Mouse (Mus musculus): ENCODE results near the gene Mesd. TPM values are rescaled to one million over a fixed set of nuclear protein-coding genes. Genes with fewer than 3 reads are reported as not detected.
"Not testable (repeated sequence)": the region's sequence is repeated elsewhere in the genome, so short reads cannot be mapped to it uniquely, and the experiment has no call there.

Gene Mesd
- total RNA-seq, 2 experiments from 2014 or later: 29.3 to 70.9 TPM

DNA sequence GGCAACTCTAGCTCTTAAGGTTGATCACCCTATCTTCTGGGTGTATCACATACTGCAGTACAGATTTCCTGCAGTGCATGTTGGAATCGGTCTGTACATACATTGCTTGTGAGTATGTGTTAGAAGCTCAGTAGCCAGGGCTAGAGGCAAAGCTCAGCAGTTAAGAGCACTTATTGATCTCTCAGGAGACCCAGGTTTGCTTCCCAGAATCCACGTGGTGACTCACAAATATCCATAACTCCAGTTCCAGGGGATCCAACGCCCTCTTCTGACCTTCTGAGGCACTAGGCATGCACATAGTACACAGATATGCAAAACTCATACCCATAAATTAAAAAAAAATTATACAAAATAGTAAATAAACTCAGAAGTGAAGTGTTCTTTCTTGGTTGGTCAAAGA lies 7.2 kb upstream of the Mesd start:
- ATAC-seq (replicated peaks; ENCODE audit: poor library complexity, severe bottlenecking): no peak

DNA sequence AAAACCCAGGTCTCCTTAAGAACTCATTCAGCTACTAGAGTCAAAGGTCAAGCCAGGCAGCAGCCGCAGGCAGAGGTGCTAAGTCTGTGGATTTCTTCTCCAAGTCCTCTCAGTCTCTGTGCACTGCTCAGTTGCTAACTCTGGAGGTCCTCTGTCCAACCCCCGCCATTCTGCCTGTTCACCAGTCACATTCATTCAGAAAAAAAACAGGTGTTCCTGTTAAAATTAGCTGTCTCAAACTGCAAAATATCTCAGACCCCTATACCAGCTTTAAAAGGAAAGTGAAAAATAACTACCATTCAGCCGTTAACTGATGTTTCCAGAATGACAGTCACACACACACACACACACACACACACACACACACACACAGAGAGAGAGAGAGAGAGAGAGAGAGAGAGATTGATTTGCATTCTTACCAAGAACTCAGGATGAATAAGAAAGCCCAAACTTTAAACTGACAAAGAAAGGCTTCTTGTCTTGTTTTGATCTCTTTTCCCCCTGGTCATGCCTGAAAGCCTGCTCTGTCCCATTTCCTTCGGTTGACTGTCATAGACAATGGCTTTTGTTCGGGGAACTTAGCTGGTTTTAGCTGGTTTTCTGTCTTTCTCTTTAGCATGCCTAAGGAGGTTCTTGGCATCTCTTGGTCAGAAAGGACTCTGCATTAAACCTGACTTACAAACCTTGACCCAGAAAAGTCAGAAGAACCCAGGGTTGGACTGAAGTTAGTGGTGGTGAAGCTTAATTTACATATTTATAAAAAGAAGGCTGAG lies 5.4 kb upstream of the Mesd start:
- ATAC-seq (replicated peaks; ENCODE audit: poor library complexity, severe bottlenecking): no peak

DNA sequence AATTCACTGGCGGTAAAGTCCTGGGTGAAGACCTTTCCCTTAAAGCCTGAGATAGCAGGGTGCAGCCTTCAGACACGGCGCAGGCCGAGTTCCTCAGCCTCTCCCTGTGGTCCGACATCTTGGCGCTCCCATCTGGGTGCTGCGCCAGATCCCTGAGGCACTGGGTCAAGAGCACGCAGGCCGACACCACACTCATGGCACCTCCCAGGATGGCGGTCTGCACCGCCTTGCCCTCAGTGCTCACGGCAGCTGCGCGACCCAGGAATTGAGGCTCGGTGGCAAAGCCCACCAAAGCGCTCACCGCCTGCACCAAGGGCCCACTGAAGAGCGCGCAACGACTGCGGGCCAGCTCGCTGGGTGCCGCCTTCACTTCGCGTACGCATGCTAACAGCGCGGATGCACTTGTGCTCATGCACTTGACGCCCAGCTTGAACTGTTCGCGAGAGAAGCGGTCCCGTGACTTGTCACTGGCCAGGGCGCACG lies 2.1 kb upstream of the Mesd start:
- no peak for ATAC-seq (replicated peaks; ENCODE audit: poor library complexity, severe bottlenecking)

DNA sequence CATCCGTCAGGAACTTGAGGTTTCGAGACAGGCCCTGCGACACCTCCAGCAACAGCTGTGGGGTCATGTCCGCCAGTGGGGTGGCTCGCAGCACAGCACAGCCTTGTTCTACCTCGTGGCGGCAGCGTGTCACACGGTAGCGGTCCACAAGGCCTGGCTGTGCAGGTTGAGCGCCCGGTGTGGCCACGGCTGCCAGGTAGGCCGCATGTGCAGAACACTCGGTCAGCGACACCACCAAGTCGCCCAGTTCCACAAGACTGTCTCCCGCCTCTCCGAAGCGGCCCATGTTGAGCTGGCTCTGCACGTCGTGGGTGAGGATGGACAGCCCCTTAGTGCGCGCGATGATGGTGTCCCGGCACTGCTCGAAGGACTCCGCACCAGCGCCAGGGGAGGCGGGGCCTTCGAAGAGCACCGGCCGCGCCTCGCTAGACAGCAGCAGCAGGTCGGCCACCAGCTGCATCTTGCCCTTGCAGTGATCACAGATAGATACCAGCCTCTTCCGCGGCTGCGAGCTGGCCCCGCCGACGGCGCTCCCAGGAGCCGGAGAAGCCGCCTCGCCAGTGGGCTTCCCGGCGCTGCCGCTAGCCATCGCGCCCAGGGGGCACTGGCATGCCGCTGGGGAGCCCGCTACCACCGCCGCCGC lies 1.5 kb upstream of the Mesd start:
- 0 out of 2 replicates have a peak, but pooled peaks have one; percentile 6 for ATAC-seq (replicated peaks; ENCODE audit: poor library complexity, severe bottlenecking)

DNA sequence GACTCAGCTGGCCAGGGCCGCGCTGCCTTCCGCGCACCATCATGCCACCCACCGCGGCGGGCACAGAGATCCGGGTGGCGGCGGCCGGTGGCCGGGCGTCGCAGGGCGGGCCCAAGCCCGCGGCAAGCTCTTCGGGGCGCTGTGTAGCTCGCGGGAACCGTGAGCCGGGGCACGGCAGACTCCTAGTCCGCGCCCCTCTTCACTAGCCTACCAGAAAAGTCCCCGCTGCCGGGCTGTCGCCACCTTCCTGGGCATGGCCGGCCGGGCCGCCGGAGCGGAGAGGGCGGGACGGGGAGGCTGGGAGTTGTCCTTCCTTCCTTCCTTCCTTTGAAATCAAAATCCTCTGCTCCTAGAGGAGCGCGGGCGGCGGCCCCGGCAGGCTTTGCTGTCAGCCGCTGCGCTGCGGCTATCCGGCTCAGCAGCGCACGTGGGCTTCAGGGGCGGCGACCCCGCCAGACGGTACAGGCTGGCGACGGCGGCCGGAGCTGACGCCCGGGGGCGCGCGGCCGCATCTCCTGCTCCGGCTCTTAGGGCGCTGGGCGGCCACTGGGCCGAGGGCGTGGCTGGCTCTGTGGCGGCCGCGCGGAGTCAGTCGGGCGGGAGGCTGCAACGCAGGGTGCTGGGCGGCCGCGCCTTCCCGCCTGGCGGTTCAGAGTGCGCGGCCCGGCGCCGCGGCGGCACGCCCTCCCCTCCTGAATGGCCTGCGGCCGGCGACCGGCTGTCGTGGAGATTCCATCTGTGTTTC lies 818 bp upstream of the Mesd start:
- peak; percentile 47 for ATAC-seq (replicated peaks; ENCODE audit: poor library complexity, severe bottlenecking)

DNA sequence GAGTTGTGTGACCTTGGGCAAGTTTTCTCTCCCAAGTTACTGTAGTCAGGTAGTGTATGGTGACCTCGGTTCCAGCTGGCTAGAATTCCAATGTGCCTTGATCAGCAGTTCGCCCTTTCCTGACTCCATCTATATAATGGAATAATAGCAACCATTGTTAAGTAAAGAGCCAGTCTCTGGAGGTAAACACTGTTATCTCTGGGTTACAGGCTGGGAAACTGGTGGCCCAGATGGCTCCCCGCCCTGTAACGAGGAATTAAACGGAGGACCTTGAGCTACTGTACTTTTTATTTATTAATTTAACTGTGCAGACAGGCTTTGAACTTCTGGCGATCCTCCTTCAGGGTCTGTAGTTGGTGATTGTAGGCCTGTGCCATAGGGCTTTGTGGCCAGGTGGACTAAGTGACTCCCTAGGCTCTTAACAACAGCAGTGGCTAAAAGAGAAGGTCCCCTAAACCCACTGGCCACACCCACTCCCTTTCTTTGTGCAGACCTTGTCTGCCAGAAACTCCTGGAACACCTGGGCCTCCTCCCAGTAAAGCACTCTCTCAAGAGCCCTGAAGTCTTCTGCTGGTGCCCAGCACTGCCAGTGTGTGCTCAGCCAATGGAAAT lies 761 bp downstream of the Mesd start:
- no peak for ATAC-seq (replicated peaks; ENCODE audit: poor library complexity, severe bottlenecking)

DNA sequence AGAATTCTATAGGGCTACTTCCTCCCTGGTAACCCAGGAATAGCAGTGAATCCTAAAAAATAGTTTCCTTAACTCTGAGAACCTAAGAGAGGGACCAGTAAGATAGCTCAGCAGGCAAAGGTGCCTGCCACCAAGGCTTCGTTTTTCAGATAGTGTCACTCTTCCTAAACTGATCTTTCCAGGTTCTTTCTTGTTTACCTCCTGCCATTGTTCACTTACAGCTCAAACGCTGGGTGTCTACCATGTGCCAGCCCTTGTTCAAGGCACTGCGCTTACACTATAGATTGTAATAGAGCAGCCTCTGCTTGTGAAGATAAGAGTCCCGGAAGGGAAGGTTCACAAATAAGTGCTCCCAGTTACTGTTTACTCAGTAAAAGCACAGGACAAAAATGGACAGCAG lies 1.6 kb downstream of the Mesd start:
- no peak for ATAC-seq (replicated peaks; ENCODE audit: poor library complexity, severe bottlenecking)

DNA sequence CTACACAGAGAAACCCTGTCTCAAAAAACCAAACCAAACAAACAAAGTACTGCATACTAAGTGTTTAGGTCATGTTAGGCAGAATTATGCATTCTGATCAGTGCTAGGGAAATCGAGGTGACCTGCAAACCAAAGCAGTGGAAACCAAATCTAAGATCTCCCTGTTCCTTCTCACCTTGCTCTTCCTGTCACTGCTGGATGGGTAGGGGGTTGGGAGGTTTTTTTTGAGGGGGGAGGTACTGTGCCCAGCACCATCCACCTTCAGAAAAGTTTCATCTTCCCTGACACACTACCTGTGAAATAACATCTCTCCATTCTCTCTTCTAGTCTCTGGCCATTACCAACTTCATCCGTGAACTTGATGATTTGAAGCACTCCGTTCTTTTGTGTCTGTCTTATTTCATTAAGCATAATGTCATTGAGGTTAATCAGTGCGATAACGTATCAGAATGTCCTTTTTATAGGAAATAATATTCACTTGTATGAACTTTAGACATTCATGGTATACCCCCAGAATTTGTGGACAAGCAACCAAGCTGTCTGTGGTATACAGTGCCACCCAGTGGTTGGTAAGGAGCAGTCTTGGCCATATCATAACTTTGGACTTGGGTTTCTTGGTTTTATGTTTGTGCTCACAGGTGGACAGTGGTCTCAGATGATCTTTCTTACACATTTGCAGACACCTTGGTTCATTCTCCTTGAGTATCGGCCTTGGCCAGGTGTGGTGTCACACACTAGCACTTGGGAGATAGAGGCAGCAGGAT lies 2.3 kb downstream of the Mesd start:
- no peak for ATAC-seq (replicated peaks; ENCODE audit: poor library complexity, severe bottlenecking)

DNA sequence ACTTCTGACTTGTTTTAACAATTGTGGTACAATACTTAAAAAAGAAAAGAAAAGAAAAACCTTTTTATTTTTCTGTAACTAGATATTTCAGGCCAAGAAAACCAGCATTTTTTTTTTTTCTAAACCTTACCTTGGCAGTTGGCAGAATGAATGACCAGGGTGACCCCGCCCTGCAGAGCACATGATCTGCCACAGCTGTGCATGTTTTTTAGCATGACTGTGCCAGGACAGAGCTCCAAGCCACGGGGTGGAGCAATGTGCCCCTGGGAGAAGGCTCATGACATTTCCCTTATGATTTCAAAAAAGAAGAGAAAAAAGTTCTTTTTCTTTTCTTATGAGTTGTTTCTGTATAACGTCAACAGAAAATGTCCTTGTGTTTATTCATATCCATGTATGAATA lies 5.1 kb downstream of the Mesd start:
- no peak for ATAC-seq (replicated peaks; ENCODE audit: poor library complexity, severe bottlenecking)

DNA sequence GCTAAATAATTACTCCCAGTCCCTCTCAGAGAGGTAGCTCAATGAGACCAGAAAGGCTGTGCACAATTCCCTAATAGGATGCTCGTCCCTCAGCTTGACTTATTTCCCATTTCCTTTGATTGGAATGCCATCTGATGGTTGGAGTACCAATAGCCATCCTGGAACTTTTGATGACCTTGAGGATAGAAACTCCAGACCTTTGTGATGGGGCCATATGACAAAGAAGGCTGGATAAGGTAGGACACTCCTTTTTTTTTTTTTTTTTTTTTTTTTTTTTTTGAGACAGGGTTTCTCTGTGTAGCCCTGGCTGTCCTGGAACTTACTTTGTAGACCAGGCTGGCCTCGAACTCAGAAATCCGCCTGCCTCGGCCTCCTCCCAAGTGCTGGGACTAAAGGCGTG lies 5.7 kb downstream of the Mesd start:
- ATAC-seq (replicated peaks; ENCODE audit: poor library complexity, severe bottlenecking): not testable (repeated sequence)

DNA sequence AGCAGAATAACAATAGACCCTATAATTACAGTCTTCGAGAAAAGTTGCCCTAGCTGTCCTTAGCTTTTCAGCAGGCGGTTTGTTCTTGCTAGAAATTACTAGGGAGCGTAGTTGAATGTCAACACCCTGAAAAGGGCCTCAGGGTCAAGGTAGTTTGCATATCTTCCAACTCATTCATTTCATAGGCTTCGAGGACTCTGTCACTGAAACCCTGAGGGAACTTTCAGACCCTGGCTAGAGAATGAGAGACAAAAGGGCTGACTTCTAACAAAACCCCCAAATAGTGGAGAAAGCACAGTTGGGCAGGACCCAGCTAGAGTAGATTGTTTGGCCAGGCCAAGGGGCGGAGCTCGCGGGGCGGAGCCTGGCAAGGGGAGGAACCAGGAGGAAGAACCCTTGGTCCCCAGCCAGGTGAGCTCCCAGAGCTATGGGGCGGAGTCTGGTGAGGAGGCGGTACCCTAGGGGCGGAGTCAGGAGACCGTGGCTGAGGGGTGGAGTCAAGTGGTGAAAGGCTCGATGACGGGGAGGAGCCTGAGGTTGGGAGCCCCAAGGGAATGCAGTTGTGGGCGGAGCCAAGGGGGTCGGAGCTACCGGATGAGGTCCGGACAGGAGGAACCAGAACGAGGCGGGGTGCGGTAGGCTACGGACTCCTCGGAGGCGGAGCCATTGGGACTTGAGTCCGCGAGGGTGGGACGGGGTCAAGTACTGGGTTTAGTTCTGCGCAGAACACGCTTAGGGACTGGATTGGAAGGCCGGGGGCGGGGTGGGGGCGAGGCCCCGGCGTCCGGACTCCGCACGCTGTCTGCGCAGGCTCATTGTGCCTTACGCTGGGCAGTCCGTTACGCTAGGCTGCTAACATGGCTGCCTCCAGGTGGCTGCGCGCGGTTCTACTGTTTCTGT lies 7.4 kb downstream of the Mesd start:
- peak; percentile 90 for ATAC-seq (replicated peaks; ENCODE audit: poor library complexity, severe bottlenecking)

DNA sequence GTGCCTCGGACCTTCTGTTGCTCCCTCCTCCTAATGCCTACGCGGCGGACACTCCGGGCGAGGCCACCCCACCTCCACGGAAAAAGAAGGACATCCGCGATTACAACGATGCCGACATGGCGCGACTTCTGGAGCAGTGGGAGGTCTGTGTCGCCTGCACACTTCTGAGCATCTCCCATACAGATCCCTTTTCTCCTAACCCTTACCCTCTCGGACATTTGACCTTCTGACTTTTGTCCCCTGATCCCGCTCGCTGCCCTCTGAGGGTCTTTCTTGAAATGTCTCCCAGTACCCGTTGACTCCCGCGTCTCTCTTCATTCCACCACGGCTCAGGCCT lies 8.0 kb downstream of the Mesd start:
- ATAC-seq (replicated peaks; ENCODE audit: poor library complexity, severe bottlenecking): no peak

DNA sequence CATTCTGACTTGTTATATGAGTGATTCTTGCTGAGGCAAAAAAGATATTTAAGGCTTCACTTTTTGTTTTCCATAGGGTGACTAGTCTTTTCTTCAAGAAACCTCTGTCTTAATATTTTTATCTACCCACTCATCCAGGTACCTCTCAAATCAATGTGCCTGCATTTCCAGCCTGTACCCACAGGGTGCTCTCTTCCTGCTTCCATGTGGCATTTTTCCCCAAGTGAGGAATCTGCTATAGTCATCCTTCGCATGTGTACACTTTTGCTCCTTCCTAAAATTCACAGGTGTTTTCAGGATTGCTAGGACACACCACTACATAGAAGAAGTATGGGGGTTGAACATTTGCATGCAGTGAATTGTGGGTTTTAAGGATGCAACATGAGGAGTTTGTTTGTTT lies 10.1 kb downstream of the Mesd start:
- ATAC-seq (replicated peaks; ENCODE audit: poor library complexity, severe bottlenecking): no peak

DNA sequence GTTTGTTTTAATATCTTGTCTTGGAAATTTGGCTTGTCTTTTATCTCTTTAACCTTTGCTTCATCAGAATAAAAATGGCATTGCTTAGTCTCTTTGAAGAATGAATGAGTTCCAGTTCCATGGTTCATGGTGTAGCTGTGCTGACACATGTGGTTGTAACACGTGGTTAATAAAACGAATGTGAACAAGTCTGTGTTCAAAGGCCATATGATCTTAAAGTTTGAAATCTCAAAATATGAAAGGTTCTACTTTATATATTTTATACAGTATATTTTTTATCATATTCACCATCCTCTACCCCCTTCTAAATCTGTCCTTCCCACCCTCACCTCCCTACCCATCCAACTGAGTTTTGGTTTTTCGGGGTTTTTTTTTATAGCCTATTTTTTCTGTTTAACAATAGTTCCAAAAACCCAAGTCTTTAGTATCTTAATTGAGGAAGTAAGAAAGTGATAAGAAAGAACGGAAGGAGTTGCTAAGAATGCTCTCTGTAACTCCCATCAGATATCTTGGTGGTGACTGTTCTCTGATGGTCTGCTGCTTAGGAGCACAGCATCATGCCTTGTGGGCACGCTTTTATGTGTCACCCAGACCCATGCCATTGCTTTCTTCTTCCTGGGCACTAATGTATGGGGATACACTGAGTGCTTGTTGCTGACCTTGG lies 11.9 kb downstream of the Mesd start:
- no peak for ATAC-seq (replicated peaks; ENCODE audit: poor library complexity, severe bottlenecking)

DNA sequence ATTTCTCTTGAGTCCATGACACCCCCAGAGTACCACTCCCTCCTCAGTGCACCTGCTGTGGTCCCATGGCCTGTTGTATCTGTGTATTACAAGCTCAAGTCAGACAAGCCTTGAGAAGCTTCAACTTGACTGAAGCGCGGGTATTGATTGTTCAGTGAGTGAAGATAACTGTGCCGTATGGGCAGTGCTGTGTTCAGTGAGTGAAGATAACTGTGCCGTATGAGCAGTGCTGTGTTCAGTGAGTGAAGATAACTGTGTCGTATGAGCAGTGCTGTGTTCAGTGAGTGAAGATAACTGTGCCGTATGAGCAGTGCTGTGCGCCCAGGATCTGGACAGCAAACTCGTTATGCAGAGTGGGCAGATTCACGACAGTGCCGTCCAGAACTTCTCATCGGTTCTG lies 14.0 kb downstream of the Mesd start:
- no peak for ATAC-seq (replicated peaks; ENCODE audit: poor library complexity, severe bottlenecking)

DNA sequence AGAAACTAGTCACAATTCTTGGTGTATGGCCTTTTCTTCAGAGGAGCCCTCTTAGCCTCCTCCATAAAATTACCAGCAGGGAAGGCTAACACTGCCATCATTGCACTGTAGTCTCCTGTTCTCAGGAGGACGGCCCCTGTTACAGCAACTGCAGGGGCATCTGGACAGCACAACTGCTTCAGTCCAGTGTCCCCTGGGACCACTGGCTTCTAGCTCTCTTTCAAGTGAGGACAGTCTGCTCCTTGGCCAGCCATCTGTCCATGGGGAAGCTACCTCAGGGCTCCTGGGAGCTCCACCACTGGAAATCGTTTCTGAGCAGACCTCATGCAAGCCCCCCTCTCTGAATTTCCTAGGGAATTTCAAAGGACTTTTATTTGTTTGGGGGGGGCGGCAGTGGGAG lies 16.3 kb downstream of the Mesd start:
- ATAC-seq (replicated peaks; ENCODE audit: poor library complexity, severe bottlenecking): no peak

DNA sequence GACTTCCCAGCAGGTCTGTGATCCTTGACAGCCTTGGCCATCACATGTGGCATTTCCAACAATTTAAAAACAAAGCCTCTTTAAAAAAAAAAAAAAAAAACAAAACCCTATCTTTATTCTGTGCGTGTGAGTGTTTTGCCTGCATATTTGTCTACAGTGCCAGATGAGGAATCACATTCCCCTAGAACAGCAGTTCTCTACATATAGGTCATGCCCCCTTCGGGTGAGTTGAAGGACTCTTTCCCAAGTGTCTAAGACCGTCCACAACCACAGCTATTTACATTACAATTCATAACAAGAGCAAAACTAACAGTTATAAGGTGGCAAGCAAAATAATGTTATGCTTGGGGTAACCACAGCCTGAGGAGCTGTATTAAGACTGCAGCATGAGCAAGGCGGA lies 17.2 kb downstream of the Mesd start:
- no peak for ATAC-seq (replicated peaks; ENCODE audit: poor library complexity, severe bottlenecking)

DNA sequence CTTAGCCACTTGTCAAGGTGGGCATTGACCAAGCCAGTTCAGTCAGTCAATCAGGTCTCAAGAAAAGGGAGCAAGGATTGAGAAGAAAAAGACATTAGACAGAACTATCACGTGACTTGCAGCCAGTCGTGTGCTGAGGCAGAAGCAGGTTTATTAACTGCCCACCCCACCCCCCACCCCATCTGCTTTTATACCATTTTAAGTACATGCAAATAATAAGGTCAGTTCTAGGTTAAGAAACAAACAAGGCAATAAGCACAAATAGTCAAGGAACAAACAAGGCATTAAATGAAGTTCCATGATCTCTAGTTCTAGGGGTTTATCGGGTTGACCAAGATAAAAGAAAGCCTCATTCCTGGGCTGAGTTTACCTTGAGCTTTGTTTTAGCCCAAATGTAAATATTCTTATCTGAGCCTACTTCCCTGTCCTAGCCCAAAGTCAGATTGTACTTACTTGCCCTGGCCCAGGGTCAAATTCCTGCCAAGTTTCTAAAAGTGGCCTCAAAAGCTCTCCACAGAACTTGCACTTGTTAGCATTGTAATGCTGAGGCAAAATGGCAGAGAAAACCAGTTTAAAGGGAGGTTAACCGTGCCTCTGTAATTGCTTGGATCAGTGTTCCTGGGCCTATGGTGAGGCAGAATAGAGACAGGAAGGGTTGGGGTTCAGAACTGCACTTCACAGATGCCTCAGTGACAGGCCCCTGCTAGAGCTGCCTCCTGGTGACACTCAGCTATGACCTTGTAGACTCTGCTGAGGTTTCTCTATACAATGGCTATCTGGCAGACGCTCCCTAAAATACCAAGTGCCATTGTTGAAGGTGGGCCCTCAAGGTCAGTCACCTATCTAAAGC lies 18.3 kb downstream of the Mesd start:
- ATAC-seq (replicated peaks; ENCODE audit: poor library complexity, severe bottlenecking): no peak

Measured in granulocyte monocyte progenitor cell, adult 5-6 weeks (primary cell).